Mouse (Mus musculus) thymus, postnatal 10 days (tissue): ENCODE measurements around the gene Pias3.
"Not testable (repeated sequence)": the region's sequence is repeated elsewhere in the genome, so short reads cannot be mapped to it uniquely, and the experiment has no call there.

Experiments
- DNase-seq, 2 experiments: peaks; one replicate each; pipeline ENCODE4 v3.0.0; 2021; ENCODE audit warnings: low spot score in 2 of 2

The Pias3 gene

GRCm38 (mm10) chr3:96728634-96729402, 32.6 kb downstream of the Pias3 start:
- no peak for DNase-seq

GRCm38 (mm10) chr3:96729403-96729784, 33.2 kb downstream of the Pias3 start:
- peak in 1 of 2 experiments; percentile 18 for DNase-seq

GRCm38 (mm10) chr3:96730785-96731184, 34.6 kb downstream of the Pias3 start:
- no peak for DNase-seq

DNA sequence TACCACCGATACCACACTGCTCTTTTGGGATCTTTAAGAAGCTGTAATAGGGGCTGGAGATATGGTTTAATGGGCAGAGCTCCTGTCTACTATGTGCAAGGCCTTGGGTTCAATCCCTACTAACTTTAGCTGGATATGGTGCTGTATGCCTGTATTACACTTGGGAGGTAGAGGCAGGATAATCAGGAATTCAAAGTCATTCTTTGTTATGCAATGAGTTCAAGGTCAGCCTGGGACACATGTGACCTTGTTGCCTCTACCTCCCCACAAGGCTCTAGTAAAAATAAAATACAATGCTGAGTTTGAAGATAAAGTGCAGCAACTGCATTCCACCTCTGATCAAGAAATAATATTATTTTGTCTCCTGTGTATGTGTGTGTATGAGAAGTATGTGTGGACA, 37.8 kb downstream of the Pias3 start:
- DNase-seq: no peak

GRCm38 (mm10) chr3:96735200-96735599, 39.0 kb downstream of the Pias3 start:
- no peak for DNase-seq

GRCm38 (mm10) chr3:96737013-96737740, 41.0 kb downstream of the Pias3 start:
- DNase-seq: no peak

DNA sequence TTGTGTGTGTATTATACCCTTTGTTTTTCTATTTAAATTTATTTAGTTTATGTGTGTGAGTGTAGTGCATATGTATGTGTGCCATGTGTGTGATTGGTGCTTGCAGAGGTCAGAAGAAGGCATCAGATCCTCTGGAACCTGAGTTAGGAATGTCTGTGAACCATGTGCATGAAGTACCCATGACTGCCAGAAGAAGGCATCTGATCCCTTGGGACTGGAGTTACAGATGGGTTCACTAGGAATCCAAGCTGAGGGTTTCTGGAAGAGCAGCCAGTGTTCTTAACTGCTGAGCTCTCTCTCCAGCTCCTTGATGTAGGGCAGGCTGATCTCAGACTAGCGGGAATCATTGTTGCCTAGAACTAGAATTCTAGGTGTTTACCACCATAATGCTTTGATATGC, 41.8 kb downstream of the Pias3 start:
- no peak for DNase-seq

DNA sequence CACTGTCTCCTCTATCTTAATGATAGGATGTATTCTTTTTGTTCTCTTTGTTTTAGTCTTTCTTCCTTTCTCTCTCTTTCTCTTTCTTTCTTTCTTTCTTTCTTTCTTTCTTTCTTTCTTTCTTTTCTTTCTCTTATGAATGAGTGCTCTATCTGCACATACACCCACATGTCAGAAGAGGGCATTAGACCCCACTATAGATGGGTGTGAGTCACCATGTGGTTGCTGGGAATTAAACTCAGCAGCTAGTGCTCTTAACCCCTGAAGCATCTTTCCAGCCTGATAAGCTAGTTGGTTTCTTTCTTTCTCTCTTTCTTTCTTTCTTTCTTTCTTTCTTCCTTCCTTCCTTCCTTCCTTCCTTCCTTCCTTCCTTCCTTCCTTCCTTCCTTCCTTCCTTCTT, 44.1 kb downstream of the Pias3 start:
- not testable (repeated sequence) for DNase-seq

- no peak for DNase-seq
These were observed 48.2 kb downstream of the Pias3 start for GRCm38 (mm10) chr3:96744348-96744747.

DNA sequence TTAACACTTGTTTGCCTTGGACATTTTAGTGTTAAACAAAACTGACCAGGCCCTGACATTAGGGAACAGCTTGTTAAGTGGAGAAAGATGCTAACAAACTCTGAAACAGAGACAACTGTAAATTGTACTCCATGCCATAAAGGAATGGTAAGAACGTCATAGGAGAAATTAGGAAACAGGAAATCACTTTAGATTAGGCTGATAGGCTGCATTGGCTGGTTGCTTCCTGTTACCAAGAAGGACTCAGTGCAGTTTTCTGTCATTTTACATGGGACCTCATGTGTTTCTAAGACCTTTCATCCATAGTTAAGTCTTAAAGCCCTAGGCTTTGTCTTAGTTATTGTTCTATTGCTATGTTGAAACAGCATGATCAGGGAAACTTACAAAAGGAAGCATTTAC, 50.6 kb downstream of the Pias3 start:
- DNase-seq: no peak
